Mouse (Mus musculus): ENCODE results near the gene Gm21885. TPM values are rescaled to one million over a fixed set of nuclear protein-coding genes. Genes with fewer than 3 reads are reported as not detected.

Gm21885 gene
- polyA plus RNA-seq, 1 experiment from 2014 or later, result 0.27 TPM

DNA sequence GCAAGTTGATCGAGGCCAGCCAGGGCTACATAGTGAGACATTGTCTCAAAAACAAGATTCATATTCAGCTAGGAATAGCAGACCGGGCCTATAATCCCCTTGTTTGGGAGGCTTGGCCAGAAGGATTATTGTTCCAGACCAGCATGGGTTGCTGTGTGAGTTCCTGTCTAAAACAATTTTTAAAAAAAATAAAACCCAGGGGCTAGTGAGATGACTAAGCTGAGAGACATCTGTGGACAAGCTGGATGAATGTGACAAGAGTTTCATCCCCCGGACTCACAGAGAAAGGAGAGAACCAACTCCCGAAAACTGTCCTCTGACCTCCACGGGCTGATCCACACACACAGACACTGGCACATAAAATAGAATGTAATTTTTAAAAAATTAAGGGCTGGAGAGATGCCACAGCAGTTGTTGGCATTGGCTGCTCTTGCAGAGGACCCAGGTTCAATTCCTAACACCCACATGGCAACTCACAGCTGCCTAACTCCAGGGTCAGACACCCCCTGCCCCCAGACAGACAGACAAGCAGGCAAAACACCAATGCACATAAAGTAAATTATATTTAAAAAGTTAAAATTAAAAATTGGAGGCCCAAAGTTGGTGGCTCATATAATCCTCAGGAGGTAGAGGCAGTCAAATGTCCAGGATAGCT lies 41.7 kb downstream of the Gm21885 start:
- Histone ChIP-seq H3K9me3 (no peaks in the 10 kb centered on the region), H3K9ac (no peak overlapping the region), H3K27ac (replicated peaks) (peak overlapping the region; percentile 99; the same call in 1 of the 2 replicates), H3K4me1 (replicated peaks) (peaks cover 40% of the 10 kb centered on the region), H3K4me2 (no peak overlapping the region), H3K36me3 (no peaks in the 10 kb centered on the region), H3K27me3 (no peaks in the 10 kb centered on the region), H3K4me3 (no peak overlapping the region)
- 79% methylated on average over 5 of the region's 5 CpGs for WGBS
- ATAC-seq (ENCODE audit: low read depth), result no peak

GRCm38 (mm10) chr11:94324618-94325017 lies 42.9 kb downstream of the Gm21885 start:
- ATAC-seq (ENCODE audit: low read depth), result no peak

GRCm38 (mm10) chr11:94326961-94327411 lies 45.3 kb downstream of the Gm21885 start:
- Histone ChIP-seq H3K9ac (peak overlapping the region; percentile 99), H3K4me3 (peak overlapping the region; percentile 75), H3K36me3 (no peaks in the 10 kb centered on the region), H3K4me2 (peak overlapping the region; percentile 75), H3K27ac (replicated peaks) (peak overlapping the region; percentile 100), H3K9me3 (no peaks in the 10 kb centered on the region), H3K27me3 (no peaks in the 10 kb centered on the region), H3K4me1 (replicated peaks) (peaks cover 55% of the 10 kb centered on the region)
- WGBS, result under 1% methylated on average over 10 of the region's 10 CpGs
- ATAC-seq (ENCODE audit: low read depth), result peak; percentile 91

More at GRCm38 (mm10) chr11:94324618-94325017, 42.9 kb downstream of the Gm21885 start:
- H3K4me2 ChIP-seq, result no peak overlapping the region
- no peak overlapping the region for H3K4me3 ChIP-seq
- no peak overlapping the region for H3K9ac ChIP-seq
- H3K4me1 ChIP-seq (replicated peaks), result peaks cover 41% of the 10 kb centered on the region
- no peaks in the 10 kb centered on the region for H3K36me3 ChIP-seq
- H3K9me3 ChIP-seq, result no peaks in the 10 kb centered on the region
- H3K27ac ChIP-seq (replicated peaks), result no peak overlapping the region
- 88% methylated on average over 5 of the region's 5 CpGs for WGBS
- H3K27me3 ChIP-seq, result no peaks in the 10 kb centered on the region

DNA sequence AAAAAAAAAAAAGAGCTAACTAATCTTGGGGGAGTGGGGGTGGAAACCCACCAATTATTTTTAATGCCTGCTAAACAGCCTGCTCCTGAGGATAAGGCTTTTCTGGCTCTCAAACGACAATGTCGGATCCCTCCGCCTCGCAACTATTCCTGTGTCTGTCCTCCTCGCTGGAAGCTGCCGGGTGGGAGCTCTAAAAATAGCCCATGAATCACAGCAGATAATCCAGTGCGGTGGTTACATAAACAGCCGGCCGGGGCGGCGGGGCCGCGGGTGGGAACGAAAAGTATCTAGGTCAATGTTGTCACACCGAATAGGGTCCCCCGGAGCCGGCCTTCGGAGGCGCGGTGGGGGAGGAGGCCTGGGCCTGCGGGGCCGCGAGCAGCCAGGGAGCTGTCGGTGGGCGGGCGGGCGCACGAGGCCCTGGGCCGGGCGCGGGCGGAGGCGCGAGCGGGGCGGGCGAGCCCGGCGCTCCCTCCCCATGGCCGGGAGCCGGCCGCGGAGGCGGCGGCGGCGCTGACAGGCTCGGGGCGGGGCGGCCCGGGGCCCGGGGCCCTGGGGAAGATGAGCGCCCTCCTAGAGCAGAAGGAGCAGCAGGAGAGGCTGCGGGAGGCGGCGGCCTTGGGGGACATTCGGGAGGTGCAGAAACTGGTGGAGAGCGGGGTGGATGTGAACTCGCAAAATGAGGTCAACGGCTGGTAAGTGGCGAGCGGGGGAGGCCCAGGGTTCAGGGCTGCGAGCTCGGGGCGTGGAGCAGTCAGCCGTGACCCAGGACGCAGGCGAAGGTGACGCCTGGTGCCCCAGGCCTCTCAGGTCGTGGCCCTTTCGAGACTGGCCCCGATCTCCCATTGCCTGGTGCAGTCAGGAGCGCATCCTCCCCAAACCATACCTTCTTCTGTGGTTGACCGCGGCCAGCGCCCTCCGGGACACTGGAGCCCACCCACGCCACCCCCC lies 46.3 kb downstream of the Gm21885 start, which contains the start of gene Ankrd40:
TSS of gene Ankrd40 (plus strand) at position 309 of the 951 bp plus-strand sequence.
- Histone ChIP-seq H3K9me3 (no peaks in the 10 kb centered on the region), H3K4me2 (peak within 1 kb of the TSS; percentile 75), H3K27me3 (no peaks in the 10 kb centered on the region), H3K4me3 (peak within 1 kb of the TSS; percentile 75), H3K27ac (replicated peaks) (peak within 1 kb of the TSS; percentile 100), H3K36me3 (no peaks in the 10 kb centered on the region), H3K9ac (peak within 1 kb of the TSS; percentile 99), H3K4me1 (replicated peaks) (peaks cover 55% of the 10 kb centered on the region)
- peak; percentile 82 for ATAC-seq (ENCODE audit: low read depth)
- under 1% methylated on average over 75 of the region's 78 CpGs for WGBS

DNA sequence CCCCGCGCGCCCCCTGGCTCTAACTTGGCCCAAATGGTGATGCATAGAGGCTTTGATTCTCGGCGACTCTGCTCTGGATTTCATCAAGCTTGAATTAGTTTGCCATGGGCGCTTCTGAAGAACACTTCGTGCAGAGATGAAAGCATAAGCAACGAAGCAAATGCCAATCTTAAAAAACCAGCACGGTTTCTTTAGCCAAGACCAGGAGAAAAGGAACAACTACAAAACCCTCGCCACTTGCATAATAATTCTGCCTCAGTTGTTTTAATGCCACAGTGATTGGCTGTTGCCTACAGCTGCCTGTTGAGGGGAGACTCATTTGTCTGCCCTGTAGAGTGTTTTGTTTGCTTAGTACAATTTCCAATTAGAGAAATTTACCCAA lies 47.0 kb downstream of the Gm21885 start:
- Histone ChIP-seq H3K9ac (peak overlapping the region; percentile 99), H3K4me2 (peak overlapping the region; percentile 75), H3K4me1 (replicated peaks) (peaks cover 55% of the 10 kb centered on the region), H3K9me3 (no peaks in the 10 kb centered on the region), H3K4me3 (peak overlapping the region; percentile 75), H3K27ac (replicated peaks) (peak overlapping the region; percentile 100), H3K36me3 (no peaks in the 10 kb centered on the region), H3K27me3 (no peaks in the 10 kb centered on the region)
- WGBS, result 2% methylated on average over 10 of the region's 10 CpGs
- ATAC-seq (ENCODE audit: low read depth), result no peak

- H3K4me3 ChIP-seq, result peak overlapping the region; percentile 75; the same call in 1 of the 2 replicates
- WGBS, result 46% methylated on average over 4 of the region's 4 CpGs
- no peak for ATAC-seq (ENCODE audit: low read depth)
- H3K4me1 ChIP-seq (replicated peaks), result peaks cover 55% of the 10 kb centered on the region
- no peaks in the 10 kb centered on the region for H3K27me3 ChIP-seq
- H3K9ac ChIP-seq, result 0 out of 2 replicates have a peak overlapping the region, but pooled peaks have one; percentile 99
- peak overlapping the region; percentile 75 for H3K4me2 ChIP-seq
- H3K9me3 ChIP-seq, result no peaks in the 10 kb centered on the region
- peaks cover 2% of the 10 kb centered on the region for H3K36me3 ChIP-seq
- H3K27ac ChIP-seq (replicated peaks), result peak overlapping the region; percentile 100
Measured at GRCm38 (mm10) chr11:94329270-94329891, 47.7 kb downstream of the Gm21885 start.

DNA sequence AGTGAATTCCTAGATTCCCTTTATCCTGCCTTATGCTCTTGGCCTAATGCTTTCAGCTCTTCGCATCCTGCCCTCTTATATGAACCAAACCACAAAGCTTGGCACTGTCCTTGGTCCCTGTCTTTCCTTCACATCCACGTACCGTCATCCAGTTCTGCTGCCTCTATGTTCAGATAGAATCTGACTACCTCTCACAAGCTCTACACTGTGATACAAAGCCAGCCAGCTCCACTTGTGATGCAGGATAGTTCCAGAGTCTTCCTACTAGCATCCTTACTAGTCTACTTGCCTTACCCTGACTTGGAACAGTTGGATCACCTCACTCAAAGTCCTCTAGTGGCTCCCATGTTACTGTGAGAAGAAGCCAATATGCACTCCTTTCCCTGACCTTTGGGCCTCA lies 48.5 kb downstream of the Gm21885 start:
- no peaks in the 10 kb centered on the region for H3K9me3 ChIP-seq
- ATAC-seq (ENCODE audit: low read depth), result no peak
- H3K27me3 ChIP-seq, result no peaks in the 10 kb centered on the region
- peaks cover 55% of the 10 kb centered on the region for H3K4me1 ChIP-seq (replicated peaks)
- H3K9ac ChIP-seq, result peak overlapping the region; percentile 49
- H3K4me3 ChIP-seq, result no peak overlapping the region
- H3K36me3 ChIP-seq, result peaks cover 9% of the 10 kb centered on the region
- 97% methylated on average over 3 of the region's 3 CpGs for WGBS
- peak overlapping the region; percentile 75 for H3K4me2 ChIP-seq
- H3K27ac ChIP-seq (replicated peaks), result no peak overlapping the region

DNA sequence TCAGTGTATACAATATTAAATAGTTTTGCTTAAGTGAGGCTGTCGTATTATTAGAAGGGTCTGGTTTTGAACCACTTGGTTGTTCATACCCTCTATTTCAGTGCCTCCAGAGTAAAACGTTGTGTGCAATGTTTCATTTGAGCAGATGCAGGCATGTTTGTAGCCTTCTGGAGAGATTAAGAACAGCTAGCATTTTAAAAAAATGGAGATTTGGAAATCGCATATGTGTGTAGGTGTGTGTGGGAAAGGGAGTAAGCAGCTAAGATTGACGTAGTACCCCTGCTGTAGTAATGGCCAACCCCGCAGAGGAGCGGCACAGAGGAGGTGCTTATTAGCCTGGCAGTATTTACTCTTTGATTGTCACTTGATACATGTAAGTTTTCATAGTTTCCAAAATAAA lies 51.1 kb downstream of the Gm21885 start:
- no peak overlapping the region for H3K27ac ChIP-seq (replicated peaks)
- H3K27me3 ChIP-seq, result no peaks in the 10 kb centered on the region
- H3K4me3 ChIP-seq, result no peak overlapping the region
- H3K4me2 ChIP-seq, result no peak overlapping the region
- peaks cover 29% of the 10 kb centered on the region for H3K36me3 ChIP-seq
- 91% methylated on average over 6 of the region's 6 CpGs for WGBS
- H3K9ac ChIP-seq, result no peak overlapping the region
- peaks cover 43% of the 10 kb centered on the region for H3K4me1 ChIP-seq (replicated peaks)
- no peaks in the 10 kb centered on the region for H3K9me3 ChIP-seq
- no peak for ATAC-seq (ENCODE audit: low read depth)

DNA sequence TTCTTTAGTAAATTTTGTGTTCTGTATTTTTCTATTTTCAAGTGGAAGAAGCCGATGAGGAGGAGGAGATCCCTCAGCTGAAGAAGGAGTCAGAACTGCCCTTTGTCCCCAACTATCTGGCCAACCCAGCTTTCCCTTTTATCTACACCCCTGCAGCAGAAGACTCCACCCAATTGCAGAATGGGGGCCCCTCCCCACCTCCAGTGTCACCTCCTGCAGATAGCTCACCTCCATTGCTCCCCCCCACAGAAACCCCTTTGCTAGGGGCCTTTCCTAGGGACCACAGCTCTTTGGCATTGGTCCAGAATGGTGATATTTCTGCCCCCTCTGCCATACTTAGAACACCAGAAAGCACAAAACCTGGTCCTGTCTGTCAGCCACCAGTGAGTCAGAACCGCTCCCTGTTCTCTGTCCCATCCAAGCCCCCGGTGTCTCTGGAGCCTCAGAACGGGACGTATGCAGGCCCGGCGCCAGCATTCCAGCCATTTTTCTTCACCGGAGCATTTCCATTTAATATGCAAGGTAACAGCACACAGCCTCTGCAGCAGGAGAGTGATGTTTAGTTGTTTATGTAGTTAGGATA lies 52.8 kb downstream of the Gm21885 start:
- H3K27me3 ChIP-seq, result no peaks in the 10 kb centered on the region
- WGBS, result 91% methylated on average over 8 of the region's 8 CpGs
- H3K27ac ChIP-seq (replicated peaks), result no peak overlapping the region
- no peak overlapping the region for H3K4me2 ChIP-seq
- H3K9ac ChIP-seq, result no peak overlapping the region
- peaks cover 45% of the 10 kb centered on the region for H3K36me3 ChIP-seq
- no peak overlapping the region for H3K4me3 ChIP-seq
- no peaks in the 10 kb centered on the region for H3K9me3 ChIP-seq
- no peak for ATAC-seq (ENCODE audit: low read depth)
- H3K4me1 ChIP-seq (replicated peaks), result peaks cover 33% of the 10 kb centered on the region
